ENCODE assay signal across 7 mouse cellular contexts in genomic region chr5:32857781-32858220, GRCm38 (mm10). TPM values are rescaled to one million over a fixed set of nuclear protein-coding genes. Genes with fewer than 3 reads are reported as not detected.
DNase-seq lines count a peak whose midpoint lies in the region; ATAC-seq lines count a peak whose summit lies in the region.

No protein-coding gene starts in this region.

- H3K27ac ChIP-seq in hindbrain, embryonic 15.5 days (replicated peaks), result peak overlapping the region; percentile 76

- peak overlapping the region; percentile 64 for H3K4me2 ChIP-seq in hindbrain, embryonic 15.5 days

- no peaks in the 10 kb centered on the region for H3K27me3 ChIP-seq in hindbrain, embryonic 15.5 days

- 3% methylated on average over 6 of the region's 6 CpGs for WGBS in hindbrain, embryonic 15.5 days

- H3K9ac ChIP-seq in hindbrain, embryonic 15.5 days, result peak overlapping the region; percentile 52

- no peaks in the 10 kb centered on the region for H3K9me3 ChIP-seq in hindbrain, embryonic 15.5 days

- H3K4me1 ChIP-seq in hindbrain, embryonic 15.5 days (replicated peaks), result peaks cover 16% of the 10 kb centered on the region

- peak; percentile 76 for ATAC-seq in frontal cortex, adult (ENCODE audit: low TSS enrichment)
- ATAC-seq in hindbrain, embryonic 15.5 days (ENCODE audit: low FRiP score, low read depth), result peak; percentile 20; the same call in 1 of the 2 replicates

- H3K36me3 ChIP-seq in hindbrain, embryonic 15.5 days, result no peaks in the 10 kb centered on the region

- H3K4me3 ChIP-seq in hindbrain, embryonic 15.5 days, result peak overlapping the region; percentile 47

- peak; percentile 60 for DNase-seq in ZHBTc4 (ENCODE audit: low read depth, low spot score)
- peak; percentile 77 for DNase-seq in cerebellum, adult 9-10 months
- peak; percentile 40 to 41 for DNase-seq in layer of hippocampus, postnatal 36 days
- DNase-seq in lung, postnatal 10 days, result peak; percentile 62
- peak; percentile 37 for DNase-seq in right cerebral cortex, postnatal 14 days

RNA-seq across cellular contexts. Expression of gene Prr14l, which starts 3.7 kb away (rescaled TPM):
- polyA plus RNA-seq in hindbrain, embryonic 15.5 days (2015; fragmentation: Nextera tagmentation; extraction: Ambion mirVana), result 7.9 and 11.8 TPM in 2 replicates
- 10 to 100 TPM; 54.6 to 58.2 TPM for total RNA-seq in layer of hippocampus, postnatal 36 days (2021)

RNA-seq across cellular contexts. Expression of gene Depdc5, which starts 5.7 kb away (rescaled TPM):
- polyA plus RNA-seq in hindbrain, embryonic 15.5 days (2015; fragmentation: Nextera tagmentation; extraction: Ambion mirVana), result 26.1 and 26.6 TPM in 2 replicates
- 10 to 100 TPM; 64.3 to 69.0 TPM for total RNA-seq in layer of hippocampus, postnatal 36 days (2021)

RNA-seq across cellular contexts. Expression of gene Gm20671, which starts 30.9 kb away (rescaled TPM):
- not detected in 2 replicates for polyA plus RNA-seq in hindbrain, embryonic 15.5 days (2015; fragmentation: Nextera tagmentation; extraction: Ambion mirVana)
- total RNA-seq in layer of hippocampus, postnatal 36 days (2021), result not detected

Comparison
In these comparisons a context has a peak if more than half of its experiments do, and no peak if none do; other contexts are left out.
1. Peak in every context shown above with its lines: DNase-seq, ATAC-seq, H3K4me3 ChIP-seq and H3K27ac ChIP-seq.